Mouse (Mus musculus) liver, embryonic 13.5 days (tissue): ENCODE measurements at regions not wholly inside any gene's neighbourhood (a gene's known extent, or its start where the extent isn't known, plus 50 kb on each side); places are given as distances from the start of the nearest gene placed in this dataset. TPM values are rescaled to one million over a fixed set of nuclear protein-coding genes. Genes with fewer than 3 reads are reported as not detected.

Experiments used
- ATAC-seq: fragments of 200-750 bp; cut with Nextera tagmentation; 2 replicates; pipeline ENCODE4 v1.8.0; 2017; ENCODE audit warnings: low read depth, mild to moderate bottlenecking, moderate number of reproducible peaks, moderate library complexity
- DNase-seq: peaks from one replicate; pipeline ENCODE4 v3.0.0; 2022
- H3K27ac ChIP-seq: fragments of 300-500 bp; sonication (generic); 2 replicates; pipeline ENCODE4 v1.5.1; 2015; ENCODE audit warnings: moderate library complexity, mild to moderate bottlenecking, inconsistent platforms
- H3K27me3 ChIP-seq: fragments of 300-500 bp; sonication (generic); 2 replicates; pipeline ENCODE4 v1.6.1; 2015; ENCODE audit warnings: mild to moderate bottlenecking, inconsistent platforms
- H3K36me3 ChIP-seq: fragments of 300-500 bp; sonication (generic); 2 replicates; pipeline ENCODE4 v1.6.1; 2015; ENCODE audit warnings: mild to moderate bottlenecking, inconsistent platforms
- H3K4me1 ChIP-seq: fragments of 300-500 bp; sonication (generic); replicated peaks from 2 replicates; pipeline ENCODE4 v1.6.1; 2015; ENCODE audit warnings: inconsistent platforms
- H3K4me2 ChIP-seq: fragments of 300-500 bp; sonication (generic); 2 replicates; pipeline ENCODE4 v1.6.1; 2015; ENCODE audit warnings: inconsistent platforms, mild to moderate bottlenecking, moderate library complexity
- H3K4me3 ChIP-seq: fragments of 300-500 bp; sonication (generic); replicated peaks from 2 replicates; pipeline ENCODE4 v1.5.1; 2015; ENCODE audit warnings: mild to moderate bottlenecking, inconsistent platforms
- H3K9ac ChIP-seq: fragments of 300-500 bp; sonication (generic); 2 replicates; pipeline ENCODE4 v1.6.1; 2015; ENCODE audit warnings: mild to moderate bottlenecking, inconsistent platforms
- H3K9me3 ChIP-seq: fragments of 300-500 bp; sonication (generic); replicated peaks from 2 replicates; pipeline ENCODE4 v1.6.1; 2016; ENCODE audit warnings: inconsistent platforms
- WGBS: fragments of 180-500 bp; shearing (Covaris S2); methylation state at CpG from one replicate; pipeline ENCODE4 v1.1.7; 2015; ENCODE audit not compliant: insufficient replicate concordance; 5-methylcytosine and 5-hydroxymethylcytosine counted together
- microRNA-seq: library from miRNA; unstranded; fragments of <30 nt; microRNA quantifications from one replicate; pipeline ENCODE4, GENCODE M21; 2016

GRCm38 (mm10) chr3:134130412-134130811 is 105.9 kb upstream of the Cxxc4 start:
- Histone ChIP-seq H3K27me3 (no peaks in the 10 kb centered on the region), H3K4me2 (no peak overlapping the region), H3K9ac (no peak overlapping the region), H3K36me3 (no peaks in the 10 kb centered on the region), H3K4me3 (no peak overlapping the region), H3K27ac (no peak overlapping the region), H3K4me1 (no peaks in the 10 kb centered on the region), H3K9me3 (no peaks in the 10 kb centered on the region)
- ATAC-seq (no peak), DNase-seq (no peak)
- 42% methylated on average over 3 of the region's 3 CpGs for WGBS

- H3K4me3 ChIP-seq, result no peak overlapping the region
- H3K9ac ChIP-seq, result no peak overlapping the region
- no peaks in the 10 kb centered on the region for H3K36me3 ChIP-seq
- H3K9me3 ChIP-seq, result no peaks in the 10 kb centered on the region
- H3K4me2 ChIP-seq, result no peak overlapping the region
- no peaks in the 10 kb centered on the region for H3K27me3 ChIP-seq
- H3K27ac ChIP-seq, result no peak overlapping the region
- WGBS, result 34% methylated on average over 7 of the region's 7 CpGs
- ATAC-seq, result no peak
- DNase-seq, result no peak
- H3K4me1 ChIP-seq, result no peaks in the 10 kb centered on the region; the same call in 1 of the 2 replicates
Measured at GRCm38 (mm10) chr3:134145251-134145650, 91.0 kb upstream of the Cxxc4 start.

GRCm38 (mm10) chr3:134145935-134146334 is 90.3 kb upstream of the Cxxc4 start:
- H3K9me3 ChIP-seq, result no peaks in the 10 kb centered on the region
- 71% methylated on average over 3 of the region's 3 CpGs for WGBS
- no peak overlapping the region for H3K4me2 ChIP-seq
- H3K27ac ChIP-seq, result no peak overlapping the region
- H3K27me3 ChIP-seq, result no peaks in the 10 kb centered on the region
- H3K4me3 ChIP-seq, result no peak overlapping the region
- no peak overlapping the region for H3K9ac ChIP-seq
- H3K4me1 ChIP-seq, result no peaks in the 10 kb centered on the region; the same call in 1 of the 2 replicates
- DNase-seq, result no peak
- H3K36me3 ChIP-seq, result no peaks in the 10 kb centered on the region
- ATAC-seq, result no peak

- Histone ChIP-seq H3K27me3 (no peaks in the 10 kb centered on the region), H3K9me3 (no peaks in the 10 kb centered on the region), H3K27ac (no peak overlapping the region), H3K4me1 (no peaks in the 10 kb centered on the region; the same call in 1 of the 2 replicates), H3K36me3 (no peaks in the 10 kb centered on the region), H3K4me2 (peak overlapping the region; percentile 37), H3K4me3 (peak overlapping the region; percentile 8; the same call in 1 of the 2 replicates), H3K9ac (no peak overlapping the region)
- ATAC-seq (peak; percentile 57; the same call in 1 of the 2 replicates), DNase-seq (no peak)
- WGBS, result 21% methylated on average over 14 of the region's 14 CpGs
Measured at GRCm38 (mm10) chr3:134146373-134147224, 89.7 kb upstream of the Cxxc4 start.

GRCm38 (mm10) chr3:134162288-134162687 is 74.0 kb upstream of the Cxxc4 start:
- H3K27ac ChIP-seq, result no peak overlapping the region
- no peaks in the 10 kb centered on the region for H3K4me1 ChIP-seq
- no peak overlapping the region for H3K9ac ChIP-seq
- H3K27me3 ChIP-seq, result no peaks in the 10 kb centered on the region
- no peaks in the 10 kb centered on the region for H3K36me3 ChIP-seq
- ATAC-seq (no peak), DNase-seq (no peak)
- H3K4me3 ChIP-seq, result no peak overlapping the region
- H3K4me2 ChIP-seq, result no peak overlapping the region
- WGBS, result 66% methylated on average over 5 of the region's 5 CpGs
- no peaks in the 10 kb centered on the region for H3K9me3 ChIP-seq

GRCm38 (mm10) chr3:134169922-134170321 is 66.4 kb upstream of the Cxxc4 start:
- no peaks in the 10 kb centered on the region for H3K36me3 ChIP-seq
- H3K27ac ChIP-seq, result no peak overlapping the region
- no peaks in the 10 kb centered on the region for H3K4me1 ChIP-seq
- WGBS, result 23% methylated on average over 1 of the region's 1 CpGs
- H3K27me3 ChIP-seq, result no peaks in the 10 kb centered on the region
- H3K9me3 ChIP-seq, result no peaks in the 10 kb centered on the region
- no peak overlapping the region for H3K4me3 ChIP-seq
- no peak for ATAC-seq
- H3K4me2 ChIP-seq, result no peak overlapping the region
- DNase-seq, result no peak
- no peak overlapping the region for H3K9ac ChIP-seq

GRCm38 (mm10) chr3:134172357-134172756 is 63.9 kb upstream of the Cxxc4 start:
- Histone ChIP-seq H3K4me1 (no peaks in the 10 kb centered on the region), H3K27ac (no peak overlapping the region), H3K36me3 (no peaks in the 10 kb centered on the region), H3K9me3 (no peaks in the 10 kb centered on the region), H3K4me2 (no peak overlapping the region), H3K9ac (no peak overlapping the region), H3K27me3 (no peaks in the 10 kb centered on the region), H3K4me3 (no peak overlapping the region)
- DNase-seq (no peak), ATAC-seq (no peak)
- WGBS, result 35% methylated on average over 3 of the region's 3 CpGs

- no peaks in the 10 kb centered on the region for H3K27me3 ChIP-seq
- no peak overlapping the region for H3K9ac ChIP-seq
- no peaks in the 10 kb centered on the region for H3K9me3 ChIP-seq
- no peak overlapping the region for H3K4me3 ChIP-seq
- no peak for DNase-seq
- H3K27ac ChIP-seq, result no peak overlapping the region
- no peaks in the 10 kb centered on the region for H3K36me3 ChIP-seq
- no peak for ATAC-seq
- no peaks in the 10 kb centered on the region for H3K4me1 ChIP-seq
- 60% methylated on average over 7 of the region's 7 CpGs for WGBS
- no peak overlapping the region for H3K4me2 ChIP-seq
Measured at GRCm38 (mm10) chr3:134178491-134179054, 57.7 kb upstream of the Cxxc4 start.

GRCm38 (mm10) chr3:134184042-134184441 is 52.2 kb upstream of the Cxxc4 start:
- H3K4me2 ChIP-seq, result no peak overlapping the region
- H3K27ac ChIP-seq, result no peak overlapping the region
- no peak overlapping the region for H3K4me3 ChIP-seq
- ATAC-seq (no peak), DNase-seq (no peak)
- no peaks in the 10 kb centered on the region for H3K36me3 ChIP-seq
- H3K27me3 ChIP-seq, result no peaks in the 10 kb centered on the region
- WGBS, result 68% methylated on average over 4 of the region's 4 CpGs
- H3K4me1 ChIP-seq, result no peaks in the 10 kb centered on the region
- H3K9me3 ChIP-seq, result no peaks in the 10 kb centered on the region
- no peak overlapping the region for H3K9ac ChIP-seq

Small RNA genes lying in the stretch of these regions (microRNA-seq; reads per million reads assigned to microRNA genes)
- gene Gm44361, result not detected
